Mouse (Mus musculus) kidney, embryonic 14.5 days (tissue): ENCODE data around the gene Lmo1. TPM values are rescaled to one million over a fixed set of nuclear protein-coding genes. Genes with fewer than 3 reads are reported as not detected.
A peak's percentile ranks its signal among the peaks of the same experiment; 100 is the strongest.

ENCODE experiments used
- ATAC-seq: fragments of 200-750 bp; cut with Nextera tagmentation; 2 replicates; pipeline ENCODE4 v1.8.0; 2017; ENCODE audit warnings: moderate number of reproducible peaks, mild to moderate bottlenecking, moderate TSS enrichment, moderate library complexity; ENCODE audit not compliant: low FRiP score, low TSS enrichment
- H3K27ac ChIP-seq: fragments of 300-500 bp; sonication (generic); 2 replicates; pipeline ENCODE4 v1.5.1; 2014; ENCODE audit warnings: low read depth, mild to moderate bottlenecking, low read length, moderate library complexity, mixed read lengths
- H3K27me3 ChIP-seq: fragments of 300-500 bp; sonication (generic); 2 replicates; pipeline ENCODE4 v1.6.1; 2014; ENCODE audit warnings: mild to moderate bottlenecking, low read length; ENCODE audit not compliant: control insufficient read depth, insufficient read depth
- H3K36me3 ChIP-seq: fragments of 300-500 bp; sonication (generic); 2 replicates; pipeline ENCODE4 v1.6.1; 2014; ENCODE audit warnings: low read length, mixed read lengths; ENCODE audit not compliant: control insufficient read depth, insufficient read depth
- H3K4me1 ChIP-seq: fragments of 300-500 bp; sonication (generic); 2 replicates; pipeline ENCODE4 v1.6.1; 2014; ENCODE audit warnings: low read length, mixed read lengths; ENCODE audit not compliant: control insufficient read depth, insufficient read depth
- H3K4me2 ChIP-seq: fragments of 300-500 bp; sonication (generic); replicated peaks from 2 replicates; pipeline ENCODE4 v1.6.1; 2014; ENCODE audit warnings: low read depth, mild to moderate bottlenecking, low read length
- H3K4me3 ChIP-seq: fragments of 300-500 bp; sonication (generic); 2 replicates; pipeline ENCODE4 v1.5.1; 2014; ENCODE audit warnings: mild to moderate bottlenecking, low read length
- H3K9ac ChIP-seq: fragments of 300-500 bp; sonication (generic); 2 replicates; pipeline ENCODE4 v1.6.1; 2014; ENCODE audit warnings: low read depth, mild to moderate bottlenecking, low read length, moderate library complexity
- H3K9me3 ChIP-seq: fragments of 300-500 bp; sonication (generic); 2 replicates; pipeline ENCODE4 v1.6.1; 2016; ENCODE audit warnings: low read length; ENCODE audit not compliant: control insufficient read depth
- WGBS: fragments of 180-500 bp; shearing (Covaris S2); extraction: QIAGEN DNeasy Blood & Tissue Kit; methylation state at CpG from one replicate; pipeline ENCODE4 v1.1.7; 2014; 5-methylcytosine and 5-hydroxymethylcytosine counted together
- polyA plus RNA-seq: library from polyadenylated mRNA; unstranded; fragments of >200 nt; fragmentation: Nextera tagmentation; extraction: Ambion mirVana; gene quantifications from 2 replicates; pipeline ENCODE4 v1.2.1, GENCODE M21; 2014

The Lmo1 gene
- polyA plus RNA-seq, 1 experiment from 2014 or later: 7.2 TPM

GRCm38 (mm10) chr7:109185564-109185963 lies 10.6 kb upstream of the Lmo1 start:
- Histone ChIP-seq H3K4me1 (peaks cover under 1% of the 10 kb centered on the region; the same call in 1 of the 2 replicates), H3K9me3 (no peaks in the 10 kb centered on the region), H3K27me3 (peaks cover 2% of the 10 kb centered on the region; the same call in 1 of the 2 replicates), H3K27ac (no peak overlapping the region), H3K9ac (no peak overlapping the region), H3K4me2 (no peak overlapping the region), H3K36me3 (no peaks in the 10 kb centered on the region), H3K4me3 (no peak overlapping the region)
- no peak; the same call in 1 of the 2 replicates for ATAC-seq
- WGBS: 51% methylated on average over 5 of the region's 5 CpGs

- no peak overlapping the region for H3K27ac ChIP-seq
- no peak overlapping the region for H3K4me2 ChIP-seq
- peaks cover 35% of the 10 kb centered on the region for H3K27me3 ChIP-seq
- no peak overlapping the region for H3K9ac ChIP-seq
- no peak overlapping the region for H3K4me3 ChIP-seq
- H3K4me1 ChIP-seq: 0 out of 2 replicates have a peak, but pooled peaks cover 7% of the 10 kb centered on the region
- WGBS: 69% methylated on average over 3 of the region's 3 CpGs
- no peaks in the 10 kb centered on the region for H3K36me3 ChIP-seq
- ATAC-seq: no peak
- no peaks in the 10 kb centered on the region for H3K9me3 ChIP-seq
Observed at GRCm38 (mm10) chr7:109176688-109177087, 1.7 kb upstream of the Lmo1 start.

- peak; percentile 53; the same call in 1 of the 2 replicates for ATAC-seq
- Histone ChIP-seq H3K9ac (0 out of 2 replicates have a peak overlapping the region, but pooled peaks have one; percentile 69), H3K4me3 (peak overlapping the region; percentile 65)
Observed at GRCm38 (mm10) chr7:109175670-109176625, 941 bp upstream of the Lmo1 start.

GRCm38 (mm10) chr7:109174337-109174948 lies 564 bp downstream of the Lmo1 start:
- Histone ChIP-seq H3K9ac (peak overlapping the region; percentile 69), H3K4me1 (0 out of 2 replicates have a peak, but pooled peaks cover 7% of the 10 kb centered on the region), H3K4me3 (peak overlapping the region; percentile 65), H3K4me2 (peak overlapping the region; percentile 100), H3K27ac (no peak overlapping the region), H3K9me3 (no peaks in the 10 kb centered on the region), H3K36me3 (no peaks in the 10 kb centered on the region), H3K27me3 (peaks cover 40% of the 10 kb centered on the region)
- 5% methylated on average over 31 of the region's 31 CpGs for WGBS
- peak; percentile 21 for ATAC-seq

More at GRCm38 (mm10) chr7:109175670-109176625, 941 bp upstream of the Lmo1 start:
- H3K27ac ChIP-seq: no peak overlapping the region
- 0 out of 2 replicates have a peak, but pooled peaks cover 7% of the 10 kb centered on the region for H3K4me1 ChIP-seq
- WGBS: 19% methylated on average over 13 of the region's 13 CpGs
- H3K36me3 ChIP-seq: no peaks in the 10 kb centered on the region
- H3K4me2 ChIP-seq: peak overlapping the region; percentile 100
- H3K9me3 ChIP-seq: no peaks in the 10 kb centered on the region
- peaks cover 35% of the 10 kb centered on the region for H3K27me3 ChIP-seq

- Histone ChIP-seq H3K9ac (no peak overlapping the region), H3K27me3 (peaks cover 51% of the 10 kb centered on the region), H3K4me2 (no peak overlapping the region), H3K27ac (no peak overlapping the region), H3K4me1 (0 out of 2 replicates have a peak, but pooled peaks cover 7% of the 10 kb centered on the region), H3K36me3 (no peaks in the 10 kb centered on the region), H3K9me3 (no peaks in the 10 kb centered on the region), H3K4me3 (no peak overlapping the region)
- WGBS: 47% methylated on average over 3 of the region's 3 CpGs
- no peak for ATAC-seq
Observed at GRCm38 (mm10) chr7:109171874-109172273, 3.1 kb downstream of the Lmo1 start.

GRCm38 (mm10) chr7:109170441-109170820 lies 4.6 kb downstream of the Lmo1 start:
- Histone ChIP-seq H3K9ac (no peak overlapping the region), H3K4me2 (peak overlapping the region; percentile 100), H3K4me3 (peak overlapping the region; percentile 55; the same call in 1 of the 2 replicates), H3K9me3 (no peaks in the 10 kb centered on the region), H3K4me1 (0 out of 2 replicates have a peak, but pooled peaks cover 4% of the 10 kb centered on the region), H3K27me3 (peaks cover 46% of the 10 kb centered on the region), H3K36me3 (no peaks in the 10 kb centered on the region), H3K27ac (no peak overlapping the region)
- ATAC-seq: peak; percentile 51
- WGBS: under 1% methylated on average over 17 of the region's 17 CpGs

- H3K36me3 ChIP-seq: no peaks in the 10 kb centered on the region
- ATAC-seq: peak; percentile 61
- peak overlapping the region; percentile 100 for H3K4me2 ChIP-seq
- no peaks in the 10 kb centered on the region for H3K9me3 ChIP-seq
- H3K9ac ChIP-seq: peak overlapping the region; percentile 54
- H3K27ac ChIP-seq: peak overlapping the region; percentile 30; the same call in 1 of the 2 replicates
- WGBS: under 1% methylated on average over 44 of the region's 72 CpGs
- peak overlapping the region; percentile 55 for H3K4me3 ChIP-seq
- H3K27me3 ChIP-seq: peaks cover 43% of the 10 kb centered on the region
- 0 out of 2 replicates have a peak, but pooled peaks cover 4% of the 10 kb centered on the region for H3K4me1 ChIP-seq
Observed at GRCm38 (mm10) chr7:109169505-109170440, 5.2 kb downstream of the Lmo1 start.

GRCm38 (mm10) chr7:109168716-109169115 lies 6.3 kb downstream of the Lmo1 start:
- H3K9ac ChIP-seq: no peak overlapping the region
- H3K27me3 ChIP-seq: peaks cover 35% of the 10 kb centered on the region
- no peak overlapping the region for H3K27ac ChIP-seq
- ATAC-seq: no peak
- no peak overlapping the region; the same call in 1 of the 2 replicates for H3K4me2 ChIP-seq
- 92% methylated on average over 7 of the region's 7 CpGs for WGBS
- no peak overlapping the region for H3K4me3 ChIP-seq
- H3K4me1 ChIP-seq: no peaks in the 10 kb centered on the region
- H3K36me3 ChIP-seq: no peaks in the 10 kb centered on the region
- H3K9me3 ChIP-seq: no peaks in the 10 kb centered on the region
